Mouse (Mus musculus): Measurements from ENCODE around the gene Tagln2.

- TF ChIP-seq CTCF (IDR thresholded peaks at IDR 0.05; ENCODE audit: low read depth, low read length) (no peak), POLR2A (IDR thresholded peaks at IDR 0.05; ENCODE audit: extremely low read depth, insufficient read depth, low read length) (no peak)
Observed at GRCm38 (mm10) chr1:172469810-172470448, 29.9 kb upstream of the Tagln2 start.
